ENCODE assay signal across 8 mouse cellular contexts in the genomic region with DNA sequence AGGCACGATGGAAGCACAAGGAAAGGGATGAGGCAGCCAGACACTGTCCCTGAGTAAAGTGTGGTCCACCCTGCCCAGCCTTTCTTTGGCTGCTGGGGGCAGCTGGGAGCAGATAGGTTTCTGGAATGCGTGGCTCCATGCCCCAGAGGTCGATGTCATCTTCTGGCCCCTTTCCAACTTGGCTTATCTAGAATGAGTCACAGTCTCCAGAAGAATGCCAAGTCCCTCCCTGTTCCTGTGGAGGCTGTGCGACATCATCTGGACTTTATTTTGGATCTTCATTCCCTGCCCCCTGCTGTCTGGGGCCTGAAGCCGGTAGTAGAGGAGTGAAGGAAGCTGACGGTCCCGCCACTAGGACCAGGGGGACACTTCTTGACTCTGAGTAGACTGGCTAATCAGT. TPM values are rescaled to one million over a fixed set of nuclear protein-coding genes. Genes with fewer than 3 reads are reported as not detected.
DNase-seq lines count a peak whose midpoint lies in the region; ATAC-seq lines count a peak whose summit lies in the region.
"Had no signal": no experiment of that assay in that cellular context is flagged by ENCODE, and none has a peak within 500 bp of the region (broad histone marks: within the 10 kb centered on the region; RNA-seq: fewer than 3 reads in every experiment).

No protein-coding gene starts in this region.

- H3K36me3 ChIP-seq in heart, embryonic 12.5 days: peaks cover 35% of the 10 kb centered on the region

- no peaks in the 10 kb centered on the region for H3K27me3 ChIP-seq in heart, embryonic 12.5 days (replicated peaks)

- H3K9me3 ChIP-seq in heart, embryonic 12.5 days (replicated peaks): no peaks in the 10 kb centered on the region

- H3K9ac ChIP-seq in heart, embryonic 12.5 days: peak overlapping the region; percentile 37; the same call in 1 of the 2 replicates
- H3K9ac ChIP-seq: liver, embryonic 14.5 days had no signal

- peak; percentile 75 for ATAC-seq in heart, embryonic 12.5 days (ENCODE audit: insufficient number of reproducible peaks, low FRiP score)
- ATAC-seq in monocyte, adult 5-6 weeks (replicated peaks; ENCODE audit: insufficient number of reproducible peaks, low FRiP score, low TSS enrichment, poor library complexity, severe bottlenecking): no peak

- no peak overlapping the region for H3K4me3 ChIP-seq in heart, embryonic 12.5 days

- H3K4me1 ChIP-seq in heart, embryonic 12.5 days (replicated peaks): peaks cover 31% of the 10 kb centered on the region

- peak overlapping the region; percentile 11 for H3K4me2 ChIP-seq in heart, embryonic 12.5 days

- WGBS in heart, embryonic 12.5 days: 9% methylated on average over 7 of the region's 7 CpGs

- peak; percentile 99 for DNase-seq in 3T3-L1 (ENCODE audit: low read depth, low spot score)
- DNase-seq in Muller cell, postnatal 12 days (ENCODE audit: inconsistent ontology term): peak; percentile 87
- DNase-seq in cerebellum, postnatal 10 days: peak; percentile 91 to 95
- peak; percentile 50 to 74 for DNase-seq in layer of hippocampus, adult 18-20 months (ENCODE audit: low spot score in 2 of 2)
- DNase-seq in lung, postnatal 4 days: peak; percentile 87 to 88

- peak overlapping the region; percentile 73 for H3K27ac ChIP-seq in heart, embryonic 12.5 days (ENCODE audit: poor library complexity, severe bottlenecking)
- H3K27ac ChIP-seq: liver, embryonic 14.5 days had no signal

RNA-seq across cellular contexts. Expression of a gene that starts 32.0 kb away (rescaled TPM):
- polyA plus RNA-seq in heart, embryonic 12.5 days (2016; fragmentation: Nextera tagmentation; extraction: Ambion mirVana): 14.9 and 16.3 TPM in 2 replicates
- total RNA-seq in layer of hippocampus, adult 18-20 months (2021): 10 to 100 TPM; 26.5 to 28.6 TPM
- 26.0 to 30.5 TPM (median 27.2 TPM) in 3 replicates for total RNA-seq in monocyte, adult 5-6 weeks (2017)

RNA-seq across cellular contexts. Expression of a gene that starts 45.9 kb away (rescaled TPM):
- 27.1 and 27.6 TPM in 2 replicates for polyA plus RNA-seq in heart, embryonic 12.5 days (2016; fragmentation: Nextera tagmentation; extraction: Ambion mirVana)
- 100 to 1,000 TPM; 101 to 103 TPM for total RNA-seq in layer of hippocampus, adult 18-20 months (2021)
- 3.6 to 10.5 TPM (median 5.7 TPM) in 3 replicates for total RNA-seq in monocyte, adult 5-6 weeks (2017)
